Mouse (Mus musculus): Measurements from ENCODE around the gene Polr1d. TPM values are rescaled to one million over a fixed set of nuclear protein-coding genes. Genes with fewer than 3 reads are reported as not detected.

The Polr1d gene
- polyA plus RNA-seq, 1 experiment = 136 TPM

- TF ChIP-seq CTCF (IDR thresholded peaks at IDR 0.05; ENCODE audit: control insufficient read depth, insufficient read depth, insufficient replicate concordance, low read depth, low read length) = no peak
- TF ChIP-seq POLR2A (IDR thresholded peaks at IDR 0.05; ENCODE audit: control insufficient read depth, low read depth, low read length) = no peak
These were observed 82.9 kb downstream of the Polr1d start for GRCm38 (mm10) chr5:147159792-147160191.

More at GRCm38 (mm10) chr5:147159792-147160191, 82.9 kb downstream of the Polr1d start:
- Histone ChIP-seq H3K27me3 (ENCODE audit: control insufficient read depth, insufficient read depth, low read length) (no peaks in the 10 kb centered on the region), H3K27ac (ENCODE audit: control insufficient read depth, insufficient read depth, low read depth, low read length) (no peak overlapping the region), H3K4me3 (ENCODE audit: control insufficient read depth, low read depth, low read length) (peak overlapping the region; percentile 68), H3K36me3 (ENCODE audit: control insufficient read depth, insufficient read depth, low read length) (no peaks in the 10 kb centered on the region), H3K4me1 (ENCODE audit: control insufficient read depth, insufficient read depth, low read length) (no peaks in the 10 kb centered on the region)

Other genes with a start within 250 kb of the Polr1d start
- gene Rpl21, start 244.2 kb upstream of the Polr1d start, polyA plus RNA-seq (2012; rRNA removed) = 58.3 and 64.9 TPM in 2 replicates
- gene Rasl11a, start 232.0 kb upstream of the Polr1d start, polyA plus RNA-seq (2012; rRNA removed) = 0.84 and 1.6 TPM in 2 replicates
- gene Gtf3a, start 128.4 kb upstream of the Polr1d start, polyA plus RNA-seq (2012; rRNA removed) = 9.5 and 12.1 TPM in 2 replicates
- 10.3 and 11.2 TPM in 2 replicates for gene Mtif3, start 113.2 kb upstream of the Polr1d start, polyA plus RNA-seq (2012; rRNA removed)
- gene Lnx2, start 464 bp upstream of the Polr1d start, polyA plus RNA-seq (2012; rRNA removed) = 9.5 and 10.8 TPM in 2 replicates
- gene Gsx1, start 111.6 kb downstream of the Polr1d start, polyA plus RNA-seq (2012; rRNA removed) = not detected in 2 replicates
- 0.07 TPM in 1 of 2 replicates, not detected in the other for gene Pdx1, start 192.9 kb downstream of the Polr1d start, polyA plus RNA-seq (2012; rRNA removed)
- 0.10 TPM in 1 of 2 replicates, not detected in the other for gene Cdx2, start 230.2 kb downstream of the Polr1d start, polyA plus RNA-seq (2012; rRNA removed)
- gene Urad, start 245.4 kb downstream of the Polr1d start, polyA plus RNA-seq (2012; rRNA removed) = not detected in 2 replicates

Data from testis, adult 2 months (tissue).